Mouse (Mus musculus): Measurements from ENCODE around the gene Dmap1.

GRCm38 (mm10) chr4:117652727-117653126 is 29.3 kb downstream of the Dmap1 start:
- TF ChIP-seq CTCF (IDR thresholded peaks at IDR 0.05; ENCODE audit: low read depth, low read length) (no peak), POLR2A (IDR thresholded peaks at IDR 0.05; ENCODE audit: insufficient read depth, low read length) (no peak), EP300 (IDR thresholded peaks at IDR 0.05; ENCODE audit: insufficient read depth, low read depth, low read length) (no peak)
